Mouse (Mus musculus) forebrain, embryonic 10.5 days (tissue): ENCODE results near the gene Dhx9. TPM values are rescaled to one million over a fixed set of nuclear protein-coding genes. Genes with fewer than 3 reads are reported as not detected.
"Not testable (repeated sequence)": the region's sequence is repeated elsewhere in the genome, so short reads cannot be mapped to it uniquely, and the experiment has no call there.

ENCODE experiments used
- DNase-seq: peaks from one replicate; pipeline ENCODE4 v3.0.0-alpha.2; 2017; ENCODE audit warnings: low spot score; ENCODE audit errors: extremely low spot score
- H3K27ac ChIP-seq: fragments of 300-500 bp; sonication (generic); 2 replicates; pipeline ENCODE4 v1.5.1; 2016; ENCODE audit warnings: mild to moderate bottlenecking
- H3K27me3 ChIP-seq: fragments of 300-500 bp; sonication (generic); 2 replicates; pipeline ENCODE4 v1.6.1; 2016; ENCODE audit warnings: mild to moderate bottlenecking; ENCODE audit not compliant: poor library complexity, severe bottlenecking
- H3K36me3 ChIP-seq: fragments of 300-500 bp; sonication (generic); replicated peaks from 2 replicates; pipeline ENCODE4 v1.6.1; 2016; ENCODE audit warnings: mild to moderate bottlenecking, moderate library complexity
- H3K4me1 ChIP-seq: fragments of 300-500 bp; sonication (generic); 2 replicates; pipeline ENCODE4 v1.6.1; 2016
- H3K4me3 ChIP-seq: fragments of 300-500 bp; sonication (generic); 2 replicates; pipeline ENCODE4 v1.5.1; 2016; ENCODE audit warnings: mild to moderate bottlenecking, moderate library complexity
- H3K9me3 ChIP-seq: fragments of 300-500 bp; sonication (generic); 2 replicates; pipeline ENCODE4 v1.6.1; 2016; ENCODE audit warnings: mild to moderate bottlenecking, moderate library complexity
- WGBS: fragments of 180-500 bp; shearing (Covaris S2); methylation state at CpG from one replicate; pipeline ENCODE4 v1.1.7; 2016; 5-methylcytosine and 5-hydroxymethylcytosine counted together
- polyA plus RNA-seq: library from polyadenylated mRNA; unstranded; fragments of >200 nt; fragmentation: Nextera tagmentation; extraction: Ambion mirVana; gene quantifications from 2 replicates; pipeline ENCODE4 v1.2.1, GENCODE M21; 2016

Gene Dhx9
- polyA plus RNA-seq, 1 experiment from 2014 or later, result 49.5 TPM

GRCm38 (mm10) chr1:153496030-153496429 is 8.6 kb upstream of the Dhx9 start:
- Histone ChIP-seq H3K9me3 (no peaks in the 10 kb centered on the region), H3K4me1 (peaks cover 10% of the 10 kb centered on the region), H3K27me3 (no peaks in the 10 kb centered on the region), H3K36me3 (no peaks in the 10 kb centered on the region), H3K27ac (no peak overlapping the region), H3K4me3 (no peak overlapping the region)
- no peak for DNase-seq
- WGBS, result 76% methylated on average over 3 of the region's 3 CpGs

- Histone ChIP-seq H3K27me3 (no peaks in the 10 kb centered on the region), H3K4me3 (no peak overlapping the region), H3K4me1 (peaks cover 10% of the 10 kb centered on the region), H3K27ac (no peak overlapping the region), H3K36me3 (no peaks in the 10 kb centered on the region), H3K9me3 (no peaks in the 10 kb centered on the region)
- 32% methylated on average over 6 of the region's 6 CpGs for WGBS
- no peak for DNase-seq
These were observed 6.5 kb upstream of the Dhx9 start for GRCm38 (mm10) chr1:153493931-153494330.

- H3K27me3 ChIP-seq, result no peaks in the 10 kb centered on the region
- H3K27ac ChIP-seq, result no peak overlapping the region
- no peak for DNase-seq
- H3K4me3 ChIP-seq, result no peak overlapping the region
- H3K9me3 ChIP-seq, result no peaks in the 10 kb centered on the region
- no peaks in the 10 kb centered on the region for H3K36me3 ChIP-seq
- peaks cover 10% of the 10 kb centered on the region for H3K4me1 ChIP-seq
- WGBS, result 20% methylated on average over 4 of the region's 4 CpGs
These were observed 5.9 kb upstream of the Dhx9 start for GRCm38 (mm10) chr1:153493338-153493737.

GRCm38 (mm10) chr1:153491822-153492221 is 4.4 kb upstream of the Dhx9 start:
- WGBS, result 97% methylated on average over 1 of the region's 1 CpGs
- Histone ChIP-seq H3K9me3 (no peaks in the 10 kb centered on the region), H3K4me1 (peaks cover 13% of the 10 kb centered on the region), H3K27ac (no peak overlapping the region), H3K27me3 (no peaks in the 10 kb centered on the region), H3K36me3 (no peaks in the 10 kb centered on the region), H3K4me3 (no peak overlapping the region)
- DNase-seq, result no peak

GRCm38 (mm10) chr1:153491345-153491744 is 3.9 kb upstream of the Dhx9 start:
- 84% methylated on average over 2 of the region's 2 CpGs for WGBS
- Histone ChIP-seq H3K27me3 (no peaks in the 10 kb centered on the region), H3K27ac (no peak overlapping the region), H3K9me3 (no peaks in the 10 kb centered on the region), H3K4me3 (no peak overlapping the region), H3K4me1 (peaks cover 13% of the 10 kb centered on the region), H3K36me3 (no peaks in the 10 kb centered on the region)
- DNase-seq, result no peak

GRCm38 (mm10) chr1:153489963-153490362 is 2.5 kb upstream of the Dhx9 start:
- Histone ChIP-seq H3K4me3 (no peak overlapping the region), H3K27ac (no peak overlapping the region), H3K9me3 (no peaks in the 10 kb centered on the region), H3K27me3 (no peaks in the 10 kb centered on the region), H3K36me3 (peaks cover 5% of the 10 kb centered on the region; the same call in 1 of the 2 replicates), H3K4me1 (peaks cover 22% of the 10 kb centered on the region)
- WGBS, result 85% methylated on average over 4 of the region's 4 CpGs
- DNase-seq, result no peak

GRCm38 (mm10) chr1:153489540-153489939 is 2.1 kb upstream of the Dhx9 start:
- no peak overlapping the region for H3K27ac ChIP-seq
- 65% methylated on average over 2 of the region's 2 CpGs for WGBS
- H3K9me3 ChIP-seq, result no peaks in the 10 kb centered on the region

GRCm38 (mm10) chr1:153489132-153489531 is 1.7 kb upstream of the Dhx9 start:
- H3K36me3 ChIP-seq, result peaks cover 12% of the 10 kb centered on the region
- H3K27me3 ChIP-seq, result no peaks in the 10 kb centered on the region
- no peaks in the 10 kb centered on the region for H3K9me3 ChIP-seq
- H3K4me3 ChIP-seq, result no peak overlapping the region
- no peak overlapping the region for H3K27ac ChIP-seq
- WGBS, result 53% methylated on average over 7 of the region's 7 CpGs
- no peak for DNase-seq
- H3K4me1 ChIP-seq, result peaks cover 30% of the 10 kb centered on the region

More at GRCm38 (mm10) chr1:153489540-153489939, 2.1 kb upstream of the Dhx9 start:
- Histone ChIP-seq H3K27me3 (no peaks in the 10 kb centered on the region), H3K4me1 (peaks cover 26% of the 10 kb centered on the region), H3K4me3 (no peak overlapping the region), H3K36me3 (peaks cover 8% of the 10 kb centered on the region; the same call in 1 of the 2 replicates)
- DNase-seq, result no peak

- Histone ChIP-seq H3K4me1 (peaks cover 34% of the 10 kb centered on the region), H3K4me3 (peak overlapping the region; percentile 100), H3K27ac (peak overlapping the region; percentile 96), H3K9me3 (no peaks in the 10 kb centered on the region), H3K27me3 (no peaks in the 10 kb centered on the region), H3K36me3 (peaks cover 34% of the 10 kb centered on the region)
- WGBS, result under 1% methylated on average over 64 of the region's 64 CpGs
- DNase-seq, result peak; percentile 57
These were observed 527 bp downstream of the Dhx9 start for GRCm38 (mm10) chr1:153486767-153487499.

- not testable (repeated sequence) for H3K27me3 ChIP-seq, DNase-seq, H3K9me3 ChIP-seq
- peak overlapping the region; percentile 96 for H3K27ac ChIP-seq
- peaks cover 42% of the 10 kb centered on the region for H3K36me3 ChIP-seq
- peaks cover 34% of the 10 kb centered on the region for H3K4me1 ChIP-seq
- H3K4me3 ChIP-seq, result peak overlapping the region; percentile 100
- 19% methylated on average over 6 of the region's 6 CpGs for WGBS
These were observed 1.3 kb downstream of the Dhx9 start for GRCm38 (mm10) chr1:153486120-153486519.

- peaks cover 34% of the 10 kb centered on the region for H3K4me1 ChIP-seq
- H3K4me3 ChIP-seq, result peak overlapping the region; percentile 100
- DNase-seq, result no peak
- H3K27ac ChIP-seq, result no peak overlapping the region
- no peaks in the 10 kb centered on the region for H3K27me3 ChIP-seq
- 61% methylated on average over 2 of the region's 2 CpGs for WGBS
- no peaks in the 10 kb centered on the region for H3K9me3 ChIP-seq
- H3K36me3 ChIP-seq, result peaks cover 50% of the 10 kb centered on the region
These were observed 2.2 kb downstream of the Dhx9 start for GRCm38 (mm10) chr1:153485201-153485796.

- Histone ChIP-seq H3K9me3 (no peaks in the 10 kb centered on the region), H3K4me3 (no peak overlapping the region), H3K36me3 (peaks cover 93% of the 10 kb centered on the region), H3K27me3 (no peaks in the 10 kb centered on the region), H3K27ac (no peak overlapping the region), H3K4me1 (peaks cover 29% of the 10 kb centered on the region)
- no peak for DNase-seq
- 81% methylated on average over 1 of the region's 1 CpGs for WGBS
These were observed 6.4 kb downstream of the Dhx9 start for GRCm38 (mm10) chr1:153481025-153481412.

- Histone ChIP-seq H3K27me3 (no peaks in the 10 kb centered on the region), H3K4me1 (peaks cover 24% of the 10 kb centered on the region), H3K36me3 (peaks cover 98% of the 10 kb centered on the region), H3K4me3 (no peak overlapping the region), H3K27ac (no peak overlapping the region), H3K9me3 (no peaks in the 10 kb centered on the region)
- DNase-seq, result peak; percentile 59
- 62% methylated on average over 1 of the region's 1 CpGs for WGBS
These were observed 7.0 kb downstream of the Dhx9 start for GRCm38 (mm10) chr1:153480386-153481024.
